Mouse (Mus musculus) lung, embryonic 16.5 days (tissue): Measurements from ENCODE around the gene Invs. TPM values are rescaled to one million over a fixed set of nuclear protein-coding genes. Genes with fewer than 3 reads are reported as not detected.

Source experiments
- ATAC-seq: fragments of 200-750 bp; cut with Nextera tagmentation; 2 replicates; pipeline ENCODE4 v1.8.0; 2017; ENCODE audit warnings: low read depth, mild to moderate bottlenecking, moderate library complexity
- H3K27ac ChIP-seq: fragments of 300-500 bp; sonication (generic); 2 replicates; pipeline ENCODE4 v1.5.1; 2014; ENCODE audit warnings: mild to moderate bottlenecking, control low read depth, low read length
- H3K27me3 ChIP-seq: fragments of 300-500 bp; sonication (generic); 2 replicates; pipeline ENCODE4 v1.6.1; 2014; ENCODE audit warnings: low read depth, low read length, mixed read lengths; ENCODE audit not compliant: control insufficient read depth, insufficient read depth
- H3K36me3 ChIP-seq: fragments of 300-500 bp; sonication (generic); 2 replicates; pipeline ENCODE4 v1.6.1; 2014; ENCODE audit warnings: low read length; ENCODE audit not compliant: control insufficient read depth, insufficient read depth
- H3K4me1 ChIP-seq: fragments of 300-500 bp; sonication (generic); replicated peaks from 2 replicates; pipeline ENCODE4 v1.6.1; 2014; ENCODE audit warnings: low read length, mixed read lengths; ENCODE audit not compliant: control insufficient read depth, insufficient read depth
- H3K4me2 ChIP-seq: fragments of 300-500 bp; sonication (generic); 2 replicates; pipeline ENCODE4 v1.6.1; 2014; ENCODE audit warnings: low read depth, low read length, control low read depth
- H3K4me3 ChIP-seq: fragments of 300-500 bp; sonication (generic); 2 replicates; pipeline ENCODE4 v1.5.1; 2014; ENCODE audit warnings: mild to moderate bottlenecking, low read length, control low read depth
- H3K9ac ChIP-seq: fragments of 300-500 bp; sonication (generic); 2 replicates; pipeline ENCODE4 v1.6.1; 2014; ENCODE audit warnings: low read length, control low read depth
- H3K9me3 ChIP-seq: fragments of 300-500 bp; sonication (generic); 2 replicates; pipeline ENCODE4 v1.6.1; 2016; ENCODE audit warnings: low read length; ENCODE audit not compliant: control insufficient read depth
- WGBS: fragments of 180-500 bp; shearing (Covaris S2); extraction: QIAGEN DNeasy Blood & Tissue Kit; methylation state at CpG from one replicate; pipeline ENCODE4 v1.1.7; 2014; 5-methylcytosine and 5-hydroxymethylcytosine counted together
- polyA plus RNA-seq: library from polyadenylated mRNA; unstranded; fragments of >200 nt; fragmentation: Nextera tagmentation; extraction: Ambion mirVana; gene quantifications from 2 replicates; pipeline ENCODE4 v1.2.1, GENCODE M21; 2015

The Invs gene
- 10.0 and 10.2 TPM in 2 replicates for polyA plus RNA-seq

DNA sequence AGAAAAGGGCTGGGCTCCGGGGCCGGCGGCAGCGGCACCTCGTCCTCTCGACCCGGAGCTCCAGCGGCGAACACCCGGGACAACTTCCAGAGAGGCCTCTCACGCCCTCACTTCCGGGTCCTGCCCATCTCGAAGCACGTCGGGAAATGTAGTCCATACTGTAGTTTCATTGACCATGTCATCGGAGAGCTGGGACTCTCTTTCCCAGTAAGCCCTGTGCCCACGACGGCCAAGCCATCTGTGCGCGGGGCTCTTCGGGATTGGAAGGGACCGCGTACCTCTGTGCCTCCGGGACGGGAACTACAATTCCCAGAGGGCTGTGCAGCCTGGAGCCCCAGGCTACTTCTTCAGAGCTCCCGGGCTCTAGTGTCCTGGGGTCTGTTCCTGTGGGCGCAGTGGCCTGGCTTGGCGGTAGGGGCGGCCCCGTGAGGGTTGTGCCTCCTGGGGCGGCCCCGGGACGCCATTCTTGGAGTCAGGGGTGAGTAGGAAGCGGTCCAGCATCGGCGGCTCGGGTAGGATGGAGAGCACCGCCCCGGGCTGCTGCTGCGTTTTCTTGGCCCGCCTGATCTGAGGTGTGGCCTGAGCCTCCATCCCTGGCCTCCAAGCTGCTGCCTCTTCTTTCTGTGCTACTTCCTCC lies at the start of gene Invs, which contains the start of gene Erp44:
Gene Invs, plus strand, starts transcription at position 263 of the 637 bp plus-strand sequence.
Gene Erp44, minus strand, starts transcription at position 61 of the 637 bp plus-strand sequence.
- WGBS: 0% methylated on average over 41 of the region's 41 CpGs
- ATAC-seq: peak; percentile 100

DNA sequence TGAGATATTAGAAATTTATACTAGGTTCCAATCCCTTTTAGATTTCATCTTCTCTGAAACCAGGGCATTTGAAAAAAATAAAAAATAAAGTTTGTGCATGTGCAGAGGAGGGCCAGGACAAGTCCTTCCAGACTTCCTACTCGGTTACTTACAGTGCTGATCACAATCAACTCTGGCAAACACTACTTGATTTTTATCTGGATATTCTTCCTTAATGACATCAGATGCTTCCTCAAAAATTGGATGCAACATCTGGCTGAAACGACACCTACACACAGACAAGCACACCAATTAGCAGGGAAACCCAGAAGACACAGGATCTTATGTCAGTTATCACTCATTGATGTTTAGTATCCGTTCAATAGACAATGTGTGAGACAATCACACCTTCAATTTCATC lies 42.8 kb upstream of the Invs start:
- 70% methylated on average over 3 of the region's 3 CpGs for WGBS
- Histone ChIP-seq H3K4me1 (no peaks in the 10 kb centered on the region), H3K9me3 (no peaks in the 10 kb centered on the region), H3K4me3 (no peak overlapping the region), H3K27ac (no peak overlapping the region), H3K9ac (no peak overlapping the region), H3K36me3 (no peaks in the 10 kb centered on the region), H3K27me3 (no peaks in the 10 kb centered on the region), H3K4me2 (no peak overlapping the region)
- ATAC-seq: no peak

More for the DNA sequence above, at the start of gene Invs, which contains the start of gene Erp44:
- H3K4me3 ChIP-seq: peak within 1 kb of the TSS; percentile 83
- H3K36me3 ChIP-seq: no peaks in the 10 kb centered on the region
- H3K9ac ChIP-seq: peak within 1 kb of the TSS; percentile 87
- no peaks in the 10 kb centered on the region for H3K9me3 ChIP-seq
- peaks cover 8% of the 10 kb centered on the region for H3K4me1 ChIP-seq
- peak within 1 kb of the TSS; percentile 72 for H3K27ac ChIP-seq
- H3K4me2 ChIP-seq: peak within 1 kb of the TSS; percentile 82
- no peaks in the 10 kb centered on the region for H3K27me3 ChIP-seq

DNA sequence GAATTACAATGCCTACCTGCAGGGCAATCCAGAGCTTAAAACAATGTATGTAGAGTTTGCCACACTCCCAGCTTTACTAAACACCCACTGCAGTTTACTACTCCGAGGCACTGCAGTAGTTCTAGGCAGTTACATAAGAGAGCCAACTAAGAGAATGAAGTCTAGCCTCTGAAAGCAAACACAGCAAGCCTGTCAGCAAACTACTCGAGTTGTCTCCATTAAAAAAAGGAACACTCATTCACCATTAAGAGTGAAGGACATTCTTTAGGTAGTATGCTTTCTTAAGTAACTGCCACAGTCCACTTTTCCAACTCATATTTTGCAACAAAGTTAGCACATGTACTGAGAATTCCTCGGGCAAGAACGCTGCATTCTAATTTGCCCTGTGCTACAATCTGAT lies 40.5 kb upstream of the Invs start:
- H3K9ac ChIP-seq: no peak overlapping the region

DNA sequence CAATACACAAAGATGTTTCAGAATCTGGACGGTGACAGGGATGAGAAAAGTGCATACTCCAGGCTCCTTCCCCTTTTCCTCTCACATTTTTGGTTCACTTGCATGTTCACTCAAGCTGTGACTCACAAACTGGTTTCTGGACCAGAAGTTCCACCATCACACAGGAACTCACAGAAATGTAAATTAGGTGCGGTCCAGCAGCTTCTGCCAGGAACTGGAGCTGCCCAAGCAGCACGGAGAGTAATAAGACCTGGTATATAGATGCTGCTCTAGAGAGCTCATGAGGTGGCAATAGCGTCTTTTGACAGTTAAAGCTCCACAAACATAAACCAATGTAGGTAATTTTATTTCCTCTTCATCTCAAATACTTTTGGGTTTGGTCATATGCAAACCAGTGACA lies 37.1 kb upstream of the Invs start:
- ATAC-seq: no peak

More for the DNA sequence above, 40.5 kb upstream of the Invs start:
- Histone ChIP-seq H3K27ac (no peak overlapping the region), H3K4me2 (no peak overlapping the region), H3K4me1 (no peaks in the 10 kb centered on the region), H3K27me3 (no peaks in the 10 kb centered on the region), H3K36me3 (no peaks in the 10 kb centered on the region), H3K4me3 (no peak overlapping the region), H3K9me3 (no peaks in the 10 kb centered on the region)
- peak; percentile 15; the same call in 1 of the 2 replicates for ATAC-seq
- WGBS: 60% methylated on average over 4 of the region's 4 CpGs

DNA sequence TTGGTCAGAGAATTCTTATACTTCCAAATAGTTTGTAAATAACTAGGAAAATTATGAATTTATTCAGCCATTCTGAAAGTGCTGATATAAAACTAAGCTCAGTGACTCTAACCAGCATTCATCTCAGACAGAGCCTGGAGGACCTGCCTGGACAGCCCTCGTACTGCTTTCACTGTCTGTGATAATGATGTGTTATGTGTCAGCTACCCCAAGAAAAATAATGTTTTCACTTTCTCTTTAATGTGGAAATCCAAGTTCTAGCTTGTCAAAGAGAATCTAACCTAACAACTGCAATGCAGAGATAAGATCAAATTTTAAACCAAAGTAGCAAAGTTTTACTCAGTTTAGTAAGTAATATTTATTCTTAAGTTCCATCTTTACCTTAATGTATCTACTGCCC lies 35.8 kb upstream of the Invs start:
- WGBS: 49% methylated on average over 1 of the region's 1 CpGs
- Histone ChIP-seq H3K9ac (no peak overlapping the region), H3K27me3 (no peaks in the 10 kb centered on the region), H3K4me2 (no peak overlapping the region), H3K27ac (no peak overlapping the region), H3K4me3 (no peak overlapping the region), H3K9me3 (no peaks in the 10 kb centered on the region), H3K4me1 (no peaks in the 10 kb centered on the region), H3K36me3 (no peaks in the 10 kb centered on the region)
- ATAC-seq: no peak

More for the DNA sequence above, 37.1 kb upstream of the Invs start:
- no peaks in the 10 kb centered on the region for H3K36me3 ChIP-seq
- no peaks in the 10 kb centered on the region for H3K9me3 ChIP-seq
- no peak overlapping the region for H3K9ac ChIP-seq
- H3K4me2 ChIP-seq: no peak overlapping the region
- H3K27ac ChIP-seq: no peak overlapping the region
- H3K4me1 ChIP-seq: no peaks in the 10 kb centered on the region
- no peak overlapping the region for H3K4me3 ChIP-seq
- WGBS: 85% methylated on average over 4 of the region's 4 CpGs
- no peaks in the 10 kb centered on the region for H3K27me3 ChIP-seq

DNA sequence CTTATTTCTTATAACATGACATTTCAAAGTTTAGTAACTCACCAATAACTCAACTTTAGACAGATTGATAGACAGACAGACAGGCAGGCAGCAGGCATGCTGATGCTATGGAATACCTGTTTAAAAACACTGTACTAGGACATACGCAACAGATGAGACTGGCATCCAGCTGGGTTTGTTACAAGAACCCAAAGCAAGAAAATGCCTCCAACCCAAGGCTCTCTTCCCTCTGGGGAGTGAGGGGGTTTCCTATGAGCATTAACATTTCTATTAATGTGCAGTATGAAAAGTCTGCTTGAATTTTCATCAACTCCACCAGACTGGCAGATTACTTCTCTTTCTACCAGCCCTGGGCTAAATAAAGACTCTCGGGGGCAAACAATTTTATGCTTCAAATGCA lies 35.3 kb upstream of the Invs start:
- ATAC-seq: no peak
- Histone ChIP-seq H3K4me1 (no peaks in the 10 kb centered on the region), H3K9ac (no peak overlapping the region), H3K27me3 (no peaks in the 10 kb centered on the region), H3K36me3 (no peaks in the 10 kb centered on the region), H3K4me3 (no peak overlapping the region), H3K27ac (no peak overlapping the region), H3K9me3 (no peaks in the 10 kb centered on the region), H3K4me2 (no peak overlapping the region)
- WGBS: 86% methylated on average over 2 of the region's 2 CpGs

DNA sequence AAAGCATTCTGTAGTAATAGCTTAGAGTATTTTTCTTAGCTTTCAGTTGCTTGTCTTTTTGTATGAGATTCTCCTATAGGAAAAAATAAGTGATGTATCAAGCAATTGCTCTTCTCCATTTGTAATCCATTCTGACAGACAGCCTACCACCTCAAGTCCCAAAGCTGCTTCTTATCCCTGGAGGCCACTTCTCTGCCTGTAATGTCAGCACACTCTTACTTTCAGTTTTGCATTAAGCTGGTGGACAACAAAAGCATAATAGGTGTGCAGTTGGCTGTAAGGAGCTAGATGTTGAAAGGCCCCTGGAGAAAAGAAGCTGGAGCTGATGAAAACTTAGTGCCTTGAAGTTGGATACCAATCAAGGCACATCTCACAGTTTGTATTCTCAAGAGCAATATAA lies 26.3 kb upstream of the Invs start:
- Histone ChIP-seq H3K4me3 (no peak overlapping the region), H3K36me3 (no peaks in the 10 kb centered on the region), H3K27me3 (no peaks in the 10 kb centered on the region), H3K4me2 (no peak overlapping the region), H3K9me3 (no peaks in the 10 kb centered on the region), H3K4me1 (no peaks in the 10 kb centered on the region), H3K9ac (no peak overlapping the region), H3K27ac (no peak overlapping the region)
- no peak for ATAC-seq

DNA sequence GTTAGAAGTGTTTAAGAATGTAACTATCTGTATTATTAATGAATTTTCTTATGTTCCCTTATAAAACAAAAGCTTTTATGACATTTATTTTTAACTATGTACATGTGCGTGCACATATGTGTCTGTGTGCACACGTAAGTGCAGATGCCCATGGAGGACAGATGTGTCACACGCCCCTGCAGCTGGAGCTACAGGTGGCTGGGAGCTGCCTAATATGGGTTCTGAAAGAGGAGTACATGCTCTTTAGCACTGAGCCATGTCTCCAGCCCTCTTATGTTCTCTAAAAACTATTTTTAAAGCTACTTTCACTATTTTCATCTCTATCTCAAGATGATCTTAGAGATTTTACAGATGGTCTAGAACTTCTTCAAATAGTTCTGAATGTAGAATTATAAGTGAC lies 21.5 kb upstream of the Invs start:
- Histone ChIP-seq H3K27ac (no peak overlapping the region), H3K9me3 (no peaks in the 10 kb centered on the region), H3K27me3 (no peaks in the 10 kb centered on the region), H3K4me3 (no peak overlapping the region), H3K4me1 (no peaks in the 10 kb centered on the region), H3K4me2 (no peak overlapping the region), H3K36me3 (no peaks in the 10 kb centered on the region), H3K9ac (no peak overlapping the region)
- ATAC-seq: no peak
- WGBS: 92% methylated on average over 3 of the region's 3 CpGs

DNA sequence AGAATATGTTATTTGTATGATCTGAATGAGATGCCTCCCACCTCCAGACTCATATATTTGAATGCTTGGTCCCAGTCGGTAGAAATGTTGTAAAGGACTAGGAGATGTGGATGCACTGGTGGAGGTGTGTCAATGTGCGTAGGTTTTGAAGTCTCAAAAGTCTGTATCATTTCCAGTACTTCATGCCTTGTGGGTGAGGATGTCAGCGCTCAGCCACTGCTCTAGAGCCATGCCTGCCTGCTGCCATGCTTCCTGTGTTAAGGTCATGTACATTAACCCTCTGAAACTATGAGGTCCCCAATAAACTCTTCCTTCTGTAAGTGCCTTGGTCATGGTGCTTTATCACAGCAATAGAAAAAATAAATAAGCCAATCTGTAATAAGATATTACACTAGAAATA lies 11.9 kb upstream of the Invs start:
- WGBS: 85% methylated on average over 3 of the region's 3 CpGs
- no peak for ATAC-seq

More for the DNA sequence above, 11.9 kb upstream of the Invs start:
- no peaks in the 10 kb centered on the region for H3K36me3 ChIP-seq
- H3K4me2 ChIP-seq: no peak overlapping the region
- H3K9me3 ChIP-seq: no peaks in the 10 kb centered on the region
- H3K4me3 ChIP-seq: no peak overlapping the region
- H3K27me3 ChIP-seq: no peaks in the 10 kb centered on the region
- no peaks in the 10 kb centered on the region for H3K4me1 ChIP-seq
- no peak overlapping the region for H3K9ac ChIP-seq
- no peak overlapping the region for H3K27ac ChIP-seq
